Mouse (Mus musculus) R1 (cell line): ENCODE results near the gene Gucd1.
"Not testable (repeated sequence)": the region's sequence is repeated elsewhere in the genome, so short reads cannot be mapped to it uniquely, and the experiment has no call there.

Source experiments
- DNase-seq: peaks from one replicate; pipeline ENCODE4 v3.0.0-alpha.2; 2018; ENCODE audit warnings: low read depth, low spot score

Gene Gucd1

GRCm38 (mm10) chr10:75394796-75395195 lies 123.0 kb downstream of the Gucd1 start:
- peak; percentile 62 for DNase-seq

- DNase-seq: no peak
These were observed 126.9 kb downstream of the Gucd1 start for GRCm38 (mm10) chr10:75390832-75391231.

- DNase-seq: no peak
These were observed 127.6 kb downstream of the Gucd1 start for GRCm38 (mm10) chr10:75390156-75390555.

- DNase-seq: no peak
These were observed 139.1 kb downstream of the Gucd1 start for GRCm38 (mm10) chr10:75378688-75379087.

- DNase-seq: not testable (repeated sequence)
These were observed 144.0 kb downstream of the Gucd1 start for GRCm38 (mm10) chr10:75373655-75374351.

- peak; percentile 82 for DNase-seq
These were observed 152.5 kb downstream of the Gucd1 start for GRCm38 (mm10) chr10:75365231-75365633.

GRCm38 (mm10) chr10:75364796-75365195 lies 153.0 kb downstream of the Gucd1 start:
- DNase-seq: peak; percentile 25

DNA sequence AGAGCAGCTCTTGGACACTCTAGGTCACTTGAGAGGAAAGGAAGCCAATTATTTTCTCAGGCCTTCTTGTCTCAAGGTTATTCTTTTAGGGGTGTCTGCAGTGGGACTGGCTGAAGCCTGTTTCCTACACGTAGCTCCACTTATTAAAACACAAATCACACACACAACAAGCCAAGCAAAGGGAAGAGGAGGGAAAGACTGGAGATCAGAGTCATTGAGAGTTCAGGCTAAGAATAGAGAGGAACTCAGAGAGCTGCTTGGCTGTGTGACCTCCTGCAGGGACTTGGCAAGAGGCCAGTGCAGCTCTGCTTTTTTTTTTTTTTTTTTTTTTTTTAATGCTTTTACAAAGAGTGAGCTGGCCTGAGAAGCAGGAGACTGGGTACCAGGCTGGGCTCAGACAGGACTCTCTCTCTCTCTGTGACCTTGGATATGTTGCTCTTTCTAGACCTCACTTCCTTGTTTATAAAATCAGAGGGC lies 153.5 kb downstream of the Gucd1 start:
- DNase-seq: peak; percentile 33

- no peak for DNase-seq
These were observed 162.4 kb downstream of the Gucd1 start for GRCm38 (mm10) chr10:75355341-75355740.

DNA sequence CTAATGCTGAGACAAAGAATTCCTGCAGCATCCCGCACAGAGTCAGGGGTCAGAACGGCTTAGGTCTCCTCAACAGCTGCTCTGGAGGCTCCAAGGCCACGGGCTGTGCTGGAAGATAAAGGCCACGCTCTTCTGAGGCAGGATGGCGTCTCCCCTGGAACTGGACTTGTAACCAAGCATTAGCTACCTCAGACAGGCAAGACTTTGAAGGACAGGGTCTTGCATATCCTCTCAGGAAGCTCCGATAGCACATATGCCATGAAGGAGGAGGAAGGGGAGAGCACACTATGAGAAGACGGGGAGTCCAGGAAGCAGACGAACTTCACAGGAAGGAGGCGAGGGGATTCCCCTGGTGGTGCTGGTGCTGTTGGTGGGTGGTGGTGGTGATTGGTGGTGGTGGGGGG lies 163.9 kb downstream of the Gucd1 start:
- not testable (repeated sequence) for DNase-seq

- no peak for DNase-seq
These were observed 165.2 kb downstream of the Gucd1 start for GRCm38 (mm10) chr10:75352541-75352940.

DNA sequence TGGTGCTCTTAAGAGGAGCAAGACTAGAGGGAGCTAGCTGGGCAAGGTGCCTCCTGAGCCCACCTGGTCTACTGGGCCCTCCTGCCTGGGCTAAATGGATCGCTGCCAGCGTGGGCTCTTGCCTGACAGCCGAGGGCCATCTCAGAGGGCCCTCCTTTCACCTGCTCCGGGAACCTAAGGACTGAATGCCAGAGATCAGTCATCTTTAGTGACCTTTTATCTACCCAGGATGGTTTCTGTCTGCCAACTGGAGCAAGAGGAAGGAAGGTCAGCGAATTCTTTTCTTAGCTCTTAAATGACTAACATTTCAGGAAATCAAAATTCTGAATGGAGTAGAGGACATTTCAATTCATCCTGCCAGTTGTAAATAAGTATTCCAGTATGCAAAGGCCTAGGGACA lies 167.2 kb downstream of the Gucd1 start:
- no peak for DNase-seq

DNA sequence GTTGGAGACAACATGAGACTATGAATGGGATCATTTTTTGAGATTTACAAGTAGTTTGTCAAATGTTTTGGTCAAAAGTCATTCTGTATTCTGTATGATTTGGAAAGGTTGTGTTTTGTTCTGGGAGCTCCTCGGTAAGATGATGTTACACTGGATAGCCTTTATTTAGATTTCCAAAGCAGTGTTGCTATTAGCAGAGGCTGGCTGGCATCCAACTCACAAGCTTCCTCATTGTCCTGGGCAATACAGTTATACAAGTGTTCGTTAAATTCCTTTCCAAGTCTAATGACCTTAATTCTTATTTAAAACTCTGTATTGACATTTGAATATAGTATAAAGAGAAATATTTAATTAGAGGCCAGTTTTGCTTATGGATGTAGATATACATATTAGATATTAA lies 172.5 kb downstream of the Gucd1 start:
- DNase-seq: no peak

DNA sequence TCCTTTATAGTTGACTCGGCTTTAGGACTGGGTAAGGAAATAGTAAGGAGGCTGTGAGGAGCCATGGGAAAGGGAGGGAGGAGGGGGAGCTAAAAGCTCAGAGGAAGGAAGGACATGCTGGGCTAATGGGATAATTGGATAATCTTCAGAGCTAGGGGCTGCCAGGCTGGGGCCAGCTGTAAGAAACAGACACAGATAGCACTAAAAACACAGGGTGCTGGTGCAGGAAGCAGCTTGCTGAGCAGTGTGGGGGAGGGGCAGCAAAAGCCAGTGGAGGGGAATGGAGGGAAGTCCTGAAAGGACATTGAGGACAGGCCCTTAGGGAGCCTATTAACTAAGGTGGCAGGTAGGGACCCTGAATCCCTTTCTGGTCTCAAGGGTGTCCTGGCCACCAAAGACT lies 173.2 kb downstream of the Gucd1 start:
- DNase-seq: not testable (repeated sequence)

- DNase-seq: peak; percentile 73
These were observed 175.8 kb downstream of the Gucd1 start for GRCm38 (mm10) chr10:75341936-75342335.

GRCm38 (mm10) chr10:75339377-75339776 lies 178.4 kb downstream of the Gucd1 start:
- no peak for DNase-seq

DNA sequence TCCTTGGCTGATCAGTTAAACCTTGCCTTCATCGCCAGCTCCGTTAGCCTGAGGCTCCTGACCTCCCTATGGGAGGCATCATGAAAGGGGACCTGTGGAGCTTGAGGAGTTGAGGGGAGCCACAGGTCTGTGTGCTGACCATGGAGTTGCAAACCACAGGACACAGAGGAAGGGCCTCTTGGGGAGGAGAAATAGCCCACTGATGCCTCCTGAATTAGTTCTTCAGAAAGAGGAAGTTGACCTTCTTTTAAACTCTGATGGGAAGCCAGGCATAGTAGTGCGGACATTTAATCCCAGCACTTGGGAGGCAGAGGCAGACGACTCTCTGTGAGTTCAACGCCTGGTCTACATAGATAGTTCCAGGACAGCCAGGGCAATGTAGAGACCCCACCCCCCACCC lies 178.9 kb downstream of the Gucd1 start:
- no peak for DNase-seq

DNA sequence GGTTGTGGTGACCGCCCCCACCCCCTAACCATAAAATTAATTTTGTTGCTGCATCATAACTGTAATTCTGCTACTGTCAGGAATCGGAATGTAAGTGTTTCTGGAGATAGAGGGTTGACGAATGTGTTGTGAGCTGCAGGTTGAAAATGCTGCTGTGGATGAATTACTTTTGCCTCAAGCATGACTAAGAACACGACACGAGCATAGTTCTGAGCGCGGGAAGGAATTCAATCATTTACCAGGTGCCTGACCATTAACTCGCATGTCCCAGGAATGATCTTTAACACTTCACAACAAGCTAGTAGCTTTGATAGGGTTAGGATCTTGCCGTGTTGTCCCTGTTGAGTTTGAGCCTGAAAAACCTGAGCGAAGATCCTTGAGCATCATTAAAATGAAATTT lies 180.5 kb downstream of the Gucd1 start:
- no peak for DNase-seq

DNA sequence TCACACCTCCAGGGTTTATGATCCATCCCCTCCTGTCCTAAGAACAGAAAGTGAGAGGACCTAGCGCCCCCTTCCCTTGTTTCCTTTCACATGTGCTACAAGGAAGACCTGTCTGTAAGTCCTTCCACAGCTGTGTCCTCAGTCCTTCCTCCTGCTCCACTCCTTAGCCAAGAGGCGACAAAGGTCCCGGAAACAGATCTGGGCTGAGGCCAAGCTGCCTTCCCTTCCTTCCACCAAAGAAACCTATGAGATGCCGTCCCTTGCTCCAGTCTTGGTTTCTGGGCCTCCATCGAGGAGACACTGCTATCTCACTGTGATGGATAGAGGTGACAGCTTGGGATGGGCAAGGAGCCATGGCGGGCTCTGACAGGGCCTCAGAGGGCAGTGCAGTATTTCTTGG lies 182.7 kb downstream of the Gucd1 start:
- DNase-seq: no peak

DNA sequence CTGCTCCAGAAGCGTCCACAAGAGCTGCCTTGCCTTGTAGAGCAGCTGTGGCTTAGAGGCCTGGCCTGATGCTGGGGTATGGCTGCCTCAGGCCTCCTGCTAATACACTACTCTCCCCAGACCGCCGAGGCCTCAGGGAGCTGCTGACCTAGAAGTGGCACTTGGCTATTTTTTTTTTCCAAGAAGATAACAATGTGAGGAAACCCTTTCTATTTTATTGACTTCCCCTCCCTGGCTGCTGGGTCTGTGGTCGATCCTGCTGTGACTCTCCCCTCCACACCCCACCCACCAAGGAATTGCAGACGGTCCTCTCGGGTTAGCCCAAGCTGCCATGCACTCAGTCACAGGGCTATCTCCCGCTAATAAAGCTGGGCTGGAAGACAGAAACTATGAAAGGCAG lies 183.6 kb downstream of the Gucd1 start:
- no peak for DNase-seq

DNA sequence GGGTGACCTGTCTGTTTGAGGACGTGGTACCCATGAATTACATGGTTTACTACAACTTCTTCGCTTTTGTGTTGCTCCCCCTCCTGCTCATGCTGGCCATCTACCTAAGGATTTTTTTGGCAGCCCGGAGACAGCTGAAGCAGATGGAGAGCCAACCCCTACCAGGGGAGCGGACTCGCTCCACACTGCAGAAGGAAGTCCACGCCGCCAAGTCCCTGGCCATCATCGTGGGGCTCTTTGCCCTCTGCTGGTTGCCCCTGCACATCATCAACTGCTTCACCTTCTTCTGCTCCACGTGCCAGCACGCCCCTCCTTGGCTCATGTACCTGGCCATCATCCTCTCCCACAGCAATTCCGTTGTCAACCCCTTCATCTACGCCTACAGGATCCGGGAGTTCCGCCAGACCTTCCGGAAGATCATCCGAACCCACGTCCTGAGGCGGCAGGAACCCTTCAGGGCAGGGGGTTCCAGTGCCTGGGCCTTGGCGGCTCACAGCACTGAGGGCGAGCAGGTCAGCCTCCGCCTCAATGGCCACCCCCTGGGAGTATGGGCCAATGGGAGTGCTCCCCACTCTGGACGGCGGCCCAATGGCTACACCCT lies 184.5 kb downstream of the Gucd1 start:
- peak; percentile 13 for DNase-seq

- no peak for DNase-seq
These were observed 185.5 kb downstream of the Gucd1 start for GRCm38 (mm10) chr10:75332268-75332667.

GRCm38 (mm10) chr10:75328201-75328704 lies 189.5 kb downstream of the Gucd1 start:
- no peak for DNase-seq
